Mouse (Mus musculus): ENCODE data around the gene Chadl.

Chadl gene

GRCm38 (mm10) chr15:81700601-81701000 lies 3.5 kb upstream of the Chadl start:
- 86% methylated on average over 8 of the region's 8 CpGs for WGBS

- 87% methylated on average over 2 of the region's 2 CpGs for WGBS
These were observed 3.1 kb upstream of the Chadl start for GRCm38 (mm10) chr15:81700161-81700560.

GRCm38 (mm10) chr15:81698532-81698931 lies 1.4 kb upstream of the Chadl start:
- WGBS, result 54% methylated on average over 2 of the region's 2 CpGs

GRCm38 (mm10) chr15:81697847-81698246 lies 760 bp upstream of the Chadl start:
- 46% methylated on average over 3 of the region's 3 CpGs for WGBS

- WGBS, result 55% methylated on average over 19 of the region's 19 CpGs
These were observed 2.2 kb downstream of the Chadl start for GRCm38 (mm10) chr15:81694891-81695290.

- 1% methylated on average over 106 of the region's 107 CpGs for WGBS
These were observed 2.9 kb downstream of the Chadl start for GRCm38 (mm10) chr15:81693967-81694881.

- 9% methylated on average over 41 of the region's 41 CpGs for WGBS
These were observed 3.6 kb downstream of the Chadl start for GRCm38 (mm10) chr15:81693366-81693966.

- WGBS, result 97% methylated on average over 4 of the region's 4 CpGs
These were observed 16.7 kb downstream of the Chadl start for GRCm38 (mm10) chr15:81680301-81680805.

GRCm38 (mm10) chr15:81676637-81677036 lies 20.4 kb downstream of the Chadl start:
- WGBS, result 53% methylated on average over 3 of the region's 3 CpGs

GRCm38 (mm10) chr15:81670231-81670640 lies 26.9 kb downstream of the Chadl start:
- WGBS, result 83% methylated on average over 4 of the region's 4 CpGs

- 86% methylated on average over 10 of the region's 10 CpGs for WGBS
These were observed 30.1 kb downstream of the Chadl start for GRCm38 (mm10) chr15:81666957-81667356.

GRCm38 (mm10) chr15:81663697-81664561 lies 33.2 kb downstream of the Chadl start, which contains the start of gene L3mbtl2:
Gene L3mbtl2, plus strand, starts transcription at chr15:81663889.
- under 1% methylated on average over 55 of the region's 55 CpGs for WGBS

- WGBS, result 60% methylated on average over 10 of the region's 10 CpGs
These were observed 33.8 kb downstream of the Chadl start for GRCm38 (mm10) chr15:81663281-81663680.

- WGBS, result 92% methylated on average over 2 of the region's 2 CpGs
These were observed 35.4 kb downstream of the Chadl start for GRCm38 (mm10) chr15:81661701-81662100.

- WGBS, result 56% methylated on average over 7 of the region's 7 CpGs
These were observed 46.5 kb downstream of the Chadl start for GRCm38 (mm10) chr15:81650636-81651035.

GRCm38 (mm10) chr15:81649516-81650455 lies 47.3 kb downstream of the Chadl start:
- WGBS, result 79% methylated on average over 8 of the region's 8 CpGs
